Comparison of ENCODE assay signal across 8 mouse cellular contexts in genomic region chr2:152785446-152786350, GRCm38 (mm10). TPM values are rescaled to one million over a fixed set of nuclear protein-coding genes. Genes with fewer than 3 reads are reported as not detected.
DNase-seq lines count a peak whose midpoint lies in the region.

No protein-coding gene starts in this region.

- intact Hi-C loops in left cerebral cortex, postnatal 25 days (cut with DNase I): loop anchor here (1.0 kb wide), 2 partner anchors 35 to 45 kb away; no protein-coding TSS in a partner anchor

- peak; percentile 49 to 60 for DNase-seq in adrenal gland, adult 18-20 months (ENCODE audit: low spot score in 2 of 2)
- peak; percentile 87 for DNase-seq in cerebellum, adult 9-10 months
- peak; percentile 93 to 98 for DNase-seq in heart, adult 18-20 months
- peak; percentile 83 for DNase-seq in kidney, adult 18-20 months
- DNase-seq in left cerebral cortex, postnatal 25 days (ENCODE audit: low spot score in 2 of 2): peak; percentile 80 to 85
- DNase-seq in mesoderm, embryonic 11.5 days (ENCODE audit: low read depth, low spot score): peak; percentile 32
- DNase-seq in testis, postnatal 10 days (ENCODE audit: low spot score): peak; percentile 79
- DNase-seq in thymus, postnatal 25 days: no peak

RNA-seq across cellular contexts. Expression of gene Cox4i2, which starts 31.7 kb away (rescaled TPM):
- total RNA-seq in adrenal gland, adult 18-20 months (2021): 1 to 10 TPM; 2.5 to 3.8 TPM
- total RNA-seq in heart, adult 18-20 months (2021): 10 to 100 TPM; 11.9 to 15.2 TPM
- 1 to 10 TPM; 1.8 to 2.6 TPM for total RNA-seq in left cerebral cortex, postnatal 25 days (2021)

RNA-seq across cellular contexts. Expression of gene Bcl2l1, which starts 45.8 kb away (rescaled TPM):
- 10 to 100 TPM; 63.6 to 73.5 TPM for total RNA-seq in adrenal gland, adult 18-20 months (2021)
- 100 to 1,000 TPM in 1 of 2 experiments, 10 to 100 TPM in 1; 77.8 to 111 TPM for total RNA-seq in heart, adult 18-20 months (2021)
- total RNA-seq in left cerebral cortex, postnatal 25 days (2021): 100 to 1,000 TPM; 128 to 138 TPM

RNA-seq across cellular contexts. Expression of gene Id1, which starts 49.6 kb away (rescaled TPM):
- 10 to 100 TPM; 51.8 to 93.4 TPM for total RNA-seq in adrenal gland, adult 18-20 months (2021)
- total RNA-seq in heart, adult 18-20 months (2021): 10 to 100 TPM; 63.7 to 75.1 TPM
- total RNA-seq in left cerebral cortex, postnatal 25 days (2021): 10 to 100 TPM; 19.9 to 30.4 TPM
